Mouse (Mus musculus) hindbrain, embryonic 13.5 days (tissue): ENCODE measurements around the gene Glg1. TPM values are rescaled to one million over a fixed set of nuclear protein-coding genes. Genes with fewer than 3 reads are reported as not detected.
A peak's percentile ranks its signal among the peaks of the same experiment; 100 is the strongest.
"Not testable (repeated sequence)": the region's sequence is repeated elsewhere in the genome, so short reads cannot be mapped to it uniquely, and the experiment has no call there.

Experiments
- ATAC-seq: fragments of 200-750 bp; cut with Nextera tagmentation; 2 replicates; pipeline ENCODE4 v1.8.0; 2017; ENCODE audit warnings: moderate TSS enrichment; ENCODE audit not compliant: low FRiP score
- H3K27ac ChIP-seq: fragments of 300-500 bp; sonication (generic); 2 replicates; pipeline ENCODE4 v1.5.1; 2015; ENCODE audit warnings: inconsistent platforms, mild to moderate bottlenecking, moderate library complexity
- H3K27me3 ChIP-seq: fragments of 300-500 bp; sonication (generic); 2 replicates; pipeline ENCODE4 v1.6.1; 2015; ENCODE audit warnings: mild to moderate bottlenecking, inconsistent platforms
- H3K36me3 ChIP-seq: fragments of 300-500 bp; sonication (generic); 2 replicates; pipeline ENCODE4 v1.6.1; 2015; ENCODE audit warnings: mild to moderate bottlenecking, inconsistent platforms
- H3K4me1 ChIP-seq: fragments of 300-500 bp; sonication (generic); replicated peaks from 2 replicates; pipeline ENCODE4 v1.6.1; 2015; ENCODE audit warnings: inconsistent platforms
- H3K4me2 ChIP-seq: fragments of 300-500 bp; sonication (generic); 2 replicates; pipeline ENCODE4 v1.6.1; 2015; ENCODE audit warnings: inconsistent platforms, mild to moderate bottlenecking, moderate library complexity
- H3K4me3 ChIP-seq: fragments of 300-500 bp; sonication (generic); 2 replicates; pipeline ENCODE4 v1.5.1; 2015; ENCODE audit warnings: mild to moderate bottlenecking, inconsistent platforms
- H3K9ac ChIP-seq: fragments of 300-500 bp; sonication (generic); 2 replicates; pipeline ENCODE4 v1.6.1; 2015; ENCODE audit warnings: mild to moderate bottlenecking, inconsistent platforms
- H3K9me3 ChIP-seq: fragments of 300-500 bp; sonication (generic); 2 replicates; pipeline ENCODE4 v1.6.1; 2016; ENCODE audit warnings: inconsistent platforms
- WGBS: fragments of 180-500 bp; shearing (Covaris S2); methylation state at CpG from one replicate; pipeline ENCODE4 v1.1.7; 2015; 5-methylcytosine and 5-hydroxymethylcytosine counted together
- polyA plus RNA-seq: library from polyadenylated mRNA; unstranded; fragments of >200 nt; fragmentation: Nextera tagmentation; extraction: Ambion mirVana; gene quantifications from 2 replicates; pipeline ENCODE4 v1.2.1, GENCODE M21; 2015

Gene Glg1
- polyA plus RNA-seq, 1 experiment from 2014 or later = 66.7 TPM

- ATAC-seq = no peak
- Histone ChIP-seq H3K4me2 (no peak overlapping the region), H3K9ac (no peak overlapping the region), H3K36me3 (peaks cover 50% of the 10 kb centered on the region), H3K27ac (no peak overlapping the region), H3K4me1 (no peaks in the 10 kb centered on the region), H3K9me3 (no peaks in the 10 kb centered on the region), H3K4me3 (no peak overlapping the region), H3K27me3 (no peaks in the 10 kb centered on the region)
- WGBS = 74% methylated on average over 6 of the region's 6 CpGs
These were observed 70.3 kb downstream of the Glg1 start for GRCm38 (mm10) chr8:111188594-111189211.

- H3K4me2 ChIP-seq = no peak overlapping the region
- H3K9me3 ChIP-seq = no peaks in the 10 kb centered on the region
- H3K27me3 ChIP-seq = no peaks in the 10 kb centered on the region
- no peak for ATAC-seq
- H3K27ac ChIP-seq = no peak overlapping the region
- peaks cover 57% of the 10 kb centered on the region for H3K36me3 ChIP-seq
- WGBS = 91% methylated on average over 7 of the region's 7 CpGs
- H3K4me1 ChIP-seq = no peaks in the 10 kb centered on the region
- H3K4me3 ChIP-seq = no peak overlapping the region
- H3K9ac ChIP-seq = no peak overlapping the region
These were observed 71.5 kb downstream of the Glg1 start for GRCm38 (mm10) chr8:111187470-111187869.

GRCm38 (mm10) chr8:111185472-111185947 is 73.5 kb downstream of the Glg1 start:
- WGBS = 65% methylated on average over 4 of the region's 4 CpGs
- H3K36me3 ChIP-seq = peaks cover 65% of the 10 kb centered on the region
- ATAC-seq = no peak

GRCm38 (mm10) chr8:111171661-111172060 is 87.4 kb downstream of the Glg1 start:
- no peak for ATAC-seq

More at GRCm38 (mm10) chr8:111185472-111185947, 73.5 kb downstream of the Glg1 start:
- H3K4me3 ChIP-seq = no peak overlapping the region
- no peak overlapping the region for H3K4me2 ChIP-seq
- no peaks in the 10 kb centered on the region for H3K4me1 ChIP-seq
- H3K9ac ChIP-seq = no peak overlapping the region
- H3K9me3 ChIP-seq = no peaks in the 10 kb centered on the region
- H3K27me3 ChIP-seq = no peaks in the 10 kb centered on the region
- H3K27ac ChIP-seq = no peak overlapping the region

GRCm38 (mm10) chr8:111157617-111158016 is 101.4 kb downstream of the Glg1 start:
- no peaks in the 10 kb centered on the region for H3K4me1 ChIP-seq
- no peaks in the 10 kb centered on the region for H3K27me3 ChIP-seq
- H3K9me3 ChIP-seq = no peaks in the 10 kb centered on the region
- no peak overlapping the region for H3K4me3 ChIP-seq
- WGBS = 55% methylated on average over 14 of the region's 14 CpGs
- H3K9ac ChIP-seq = no peak overlapping the region
- no peak for ATAC-seq
- no peak overlapping the region for H3K4me2 ChIP-seq
- peaks cover 97% of the 10 kb centered on the region for H3K36me3 ChIP-seq
- H3K27ac ChIP-seq = no peak overlapping the region

More at GRCm38 (mm10) chr8:111171661-111172060, 87.4 kb downstream of the Glg1 start:
- H3K27ac ChIP-seq = no peak overlapping the region
- no peak overlapping the region for H3K9ac ChIP-seq
- H3K4me3 ChIP-seq = no peak overlapping the region
- H3K27me3 ChIP-seq = no peaks in the 10 kb centered on the region
- H3K9me3 ChIP-seq = no peaks in the 10 kb centered on the region
- H3K4me2 ChIP-seq = no peak overlapping the region
- no peaks in the 10 kb centered on the region for H3K4me1 ChIP-seq
- H3K36me3 ChIP-seq = peaks cover 89% of the 10 kb centered on the region
- 78% methylated on average over 5 of the region's 5 CpGs for WGBS

GRCm38 (mm10) chr8:111155721-111156436 is 103.1 kb downstream of the Glg1 start:
- ATAC-seq = no peak
- Histone ChIP-seq H3K9ac (no peak overlapping the region), H3K27ac (no peak overlapping the region), H3K36me3 (peaks cover 85% of the 10 kb centered on the region), H3K4me2 (no peak overlapping the region), H3K4me1 (no peaks in the 10 kb centered on the region), H3K9me3 (no peaks in the 10 kb centered on the region), H3K4me3 (no peak overlapping the region), H3K27me3 (no peaks in the 10 kb centered on the region)
- 95% methylated on average over 8 of the region's 8 CpGs for WGBS

GRCm38 (mm10) chr8:111145460-111146012 is 113.5 kb downstream of the Glg1 start:
- H3K4me3 ChIP-seq = peak overlapping the region; percentile 67
- peak; percentile 95 for ATAC-seq
- H3K9me3 ChIP-seq, H3K27me3 ChIP-seq, H3K36me3 ChIP-seq: not testable (repeated sequence)
- WGBS = under 1% methylated on average over 68 of the region's 74 CpGs
- H3K4me2 ChIP-seq = peak overlapping the region; percentile 79
- peaks cover 21% of the 10 kb centered on the region for H3K4me1 ChIP-seq
- H3K27ac ChIP-seq = peak overlapping the region; percentile 80
- peak overlapping the region; percentile 84 for H3K9ac ChIP-seq

GRCm38 (mm10) chr8:111144901-111145459 is 114.0 kb downstream of the Glg1 start:
- not testable (repeated sequence) for H3K9me3 ChIP-seq, H3K27me3 ChIP-seq, H3K36me3 ChIP-seq
- peak overlapping the region; percentile 67 for H3K4me3 ChIP-seq
- WGBS = under 1% methylated on average over 48 of the region's 63 CpGs
- H3K4me1 ChIP-seq = peaks cover 21% of the 10 kb centered on the region
- peak overlapping the region; percentile 81 for H3K9ac ChIP-seq
- H3K4me2 ChIP-seq = peak overlapping the region; percentile 79
- H3K27ac ChIP-seq = peak overlapping the region; percentile 64
- ATAC-seq = peak; percentile 47

GRCm38 (mm10) chr8:111142521-111142920 is 116.5 kb downstream of the Glg1 start:
- ATAC-seq = no peak
- Histone ChIP-seq H3K9ac (no peak overlapping the region), H3K4me3 (no peak overlapping the region), H3K9me3 (no peaks in the 10 kb centered on the region), H3K4me1 (peaks cover 21% of the 10 kb centered on the region), H3K27ac (no peak overlapping the region), H3K4me2 (no peak overlapping the region), H3K36me3 (peaks cover 23% of the 10 kb centered on the region), H3K27me3 (no peaks in the 10 kb centered on the region)

GRCm38 (mm10) chr8:111130756-111131155 is 128.3 kb downstream of the Glg1 start:
- H3K9ac ChIP-seq = no peak overlapping the region
- no peak overlapping the region for H3K4me3 ChIP-seq
- no peaks in the 10 kb centered on the region for H3K4me1 ChIP-seq
- 94% methylated on average over 2 of the region's 2 CpGs for WGBS
- H3K9me3 ChIP-seq = no peaks in the 10 kb centered on the region
- H3K27ac ChIP-seq = no peak overlapping the region
- no peak for ATAC-seq
- peaks cover 90% of the 10 kb centered on the region for H3K36me3 ChIP-seq
- H3K4me2 ChIP-seq = no peak overlapping the region
- H3K27me3 ChIP-seq = no peaks in the 10 kb centered on the region

- H3K9me3 ChIP-seq = no peaks in the 10 kb centered on the region
- 94% methylated on average over 3 of the region's 3 CpGs for WGBS
- no peak overlapping the region for H3K4me2 ChIP-seq
- no peak overlapping the region for H3K4me3 ChIP-seq
- no peak overlapping the region for H3K27ac ChIP-seq
- no peak overlapping the region for H3K9ac ChIP-seq
- no peaks in the 10 kb centered on the region for H3K27me3 ChIP-seq
- no peaks in the 10 kb centered on the region for H3K4me1 ChIP-seq
- no peak for ATAC-seq
- H3K36me3 ChIP-seq = peaks cover 96% of the 10 kb centered on the region
These were observed 139.5 kb downstream of the Glg1 start for GRCm38 (mm10) chr8:111119481-111119880.

GRCm38 (mm10) chr8:111114891-111115290 is 144.1 kb downstream of the Glg1 start:
- H3K4me1 ChIP-seq = no peaks in the 10 kb centered on the region
- no peaks in the 10 kb centered on the region for H3K27me3 ChIP-seq
- no peak overlapping the region for H3K9ac ChIP-seq
- no peak overlapping the region for H3K4me2 ChIP-seq
- no peak overlapping the region for H3K4me3 ChIP-seq
- H3K36me3 ChIP-seq = peaks cover 91% of the 10 kb centered on the region
- no peaks in the 10 kb centered on the region for H3K9me3 ChIP-seq
- 96% methylated on average over 5 of the region's 5 CpGs for WGBS
- no peak overlapping the region for H3K27ac ChIP-seq
- ATAC-seq = no peak
